Mouse (Mus musculus) bone marrow, adult 2 months (tissue): ENCODE results near the gene Ube2ql1.

Experiments used
- CTCF ChIP-seq: fragments of 200-500 bp; IDR thresholded peaks from 2 replicates; pipeline ENCODE4 v1.5.1; 2011; ENCODE audit warnings: low read length, control low read depth; ENCODE audit not compliant: control insufficient read depth, insufficient read depth
- POLR2A ChIP-seq: fragments of 200-500 bp; IDR thresholded peaks from 2 replicates; pipeline ENCODE4 v1.6.1; 2011; ENCODE audit warnings: low read depth, mild to moderate bottlenecking, control low read depth, low read length, borderline replicate concordance; ENCODE audit not compliant: control insufficient read depth

- TF ChIP-seq POLR2A (no peak), CTCF (no peak)
These were observed 21.7 kb upstream of the Ube2ql1 start for GRCm38 (mm10) chr13:69761393-69761792.
